Mouse (Mus musculus) myocyte (in vitro differentiated cells): ENCODE results near the gene Adamts17.

Source experiments
- CEBPB ChIP-seq: IDR thresholded peaks from 2 replicates; pipeline ENCODE4 v1.6.1; 2011; ENCODE audit warnings: mild to moderate bottlenecking, moderate library complexity; ENCODE audit not compliant: poor library complexity, insufficient read depth, severe bottlenecking
- E2F4 ChIP-seq: IDR thresholded peaks from one replicate; pipeline ENCODE4 v1.6.1; 2011; ENCODE audit warnings: mild to moderate bottlenecking, control low read depth, moderate library complexity; ENCODE audit not compliant: insufficient read depth
- MAX ChIP-seq: IDR thresholded peaks from one replicate; pipeline ENCODE4 v1.6.1; 2011; ENCODE audit warnings: low read depth, mild to moderate bottlenecking, control low read depth
- MYOD1 ChIP-seq, 3 experiments: IDR thresholded peaks; one replicate each; pipeline ENCODE4 v1.6.1; 2011; ENCODE audit warnings: control low read depth in 2 of 3, low read depth in 2 of 3, mild to moderate bottlenecking in 2 of 3, moderate library complexity in 1 of 3; ENCODE audit not compliant: insufficient read length in 2 of 3, control insufficient read depth in 1 of 3
- MYOG ChIP-seq, 3 experiments: IDR thresholded peaks; one replicate each; pipeline ENCODE4 v1.6.1; 2011; ENCODE audit warnings: control low read depth in 2 of 3, low read depth in 2 of 3, mild to moderate bottlenecking in 2 of 3; ENCODE audit not compliant: insufficient read length in 2 of 3, control insufficient read depth in 1 of 3, insufficient read depth in 1 of 3
- POLR2A ChIP-seq: IDR thresholded peaks from one replicate; pipeline ENCODE4 v1.6.1; 2011; ENCODE audit warnings: low read depth, mild to moderate bottlenecking, control low read depth, moderate library complexity; ENCODE audit not compliant: insufficient read length
- POLR2AphosphoS2 ChIP-seq: IDR thresholded peaks from one replicate; pipeline ENCODE4 v1.6.1; 2011; ENCODE audit warnings: low read depth, control low read depth; ENCODE audit not compliant: insufficient read length
- REST ChIP-seq: IDR thresholded peaks from one replicate; pipeline ENCODE4 v1.6.1; 2011; ENCODE audit warnings: mild to moderate bottlenecking, control low read depth, moderate library complexity; ENCODE audit not compliant: insufficient read depth, insufficient read length
- TCF12 ChIP-seq: IDR thresholded peaks from one replicate; pipeline ENCODE4 v1.6.1; 2011; ENCODE audit warnings: mild to moderate bottlenecking, control low read depth; ENCODE audit not compliant: poor library complexity, insufficient read depth, severe bottlenecking
- TCF3 ChIP-seq: IDR thresholded peaks from one replicate; pipeline ENCODE4 v1.6.1; 2011; ENCODE audit warnings: low read depth, control low read depth; ENCODE audit not compliant: insufficient read length
- USF1 ChIP-seq: IDR thresholded peaks from one replicate; pipeline ENCODE4 v1.6.1; 2011; ENCODE audit warnings: low read depth, mild to moderate bottlenecking, control low read depth, moderate library complexity

DNA sequence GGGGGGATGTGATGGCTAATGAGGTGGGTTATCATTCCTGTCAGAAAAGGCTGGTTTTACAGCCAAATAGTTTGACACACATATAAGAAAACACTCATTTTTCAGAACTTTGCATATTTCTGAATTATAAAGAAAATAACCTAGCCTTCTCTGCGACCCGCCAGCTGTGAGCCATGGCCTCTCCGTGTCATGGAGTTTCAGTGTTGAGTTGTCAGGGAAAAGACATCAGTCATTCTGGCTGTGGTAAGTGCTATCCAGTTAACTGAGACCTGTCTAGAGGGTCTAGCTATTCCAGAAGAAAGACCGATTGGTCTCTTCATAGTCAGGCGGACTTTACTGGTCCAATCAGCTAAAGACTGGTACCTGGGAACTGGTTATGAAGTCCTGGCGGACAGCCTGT lies 205.7 kb downstream of the Adamts17 start:
- TF ChIP-seq POLR2A (no peak), TCF12 (no peak), MAX (no peak), USF1 (no peak), MYOG (IDR thresholded peaks at IDR 0.05; ENCODE audit: control insufficient read depth in 1 of 3, insufficient read depth in 1 of 3, insufficient read length in 2 of 3, low read depth in 2 of 3) (no peak), POLR2AphosphoS2 (no peak), REST (no peak), E2F4 (no peak), TCF3 (no peak), CEBPB (no peak), MYOD1 (IDR thresholded peaks at IDR 0.05; ENCODE audit: control insufficient read depth in 1 of 3, insufficient read length in 2 of 3, low read depth in 2 of 3) (no peak)
